Mouse (Mus musculus): ENCODE results near the gene Zcchc12. TPM values are rescaled to one million over a fixed set of nuclear protein-coding genes. Genes with fewer than 3 reads are reported as not detected.
A peak's percentile ranks its signal among the peaks of the same experiment; 100 is the strongest.

Zcchc12 gene
- polyA plus RNA-seq (2015; fragmentation: Nextera tagmentation; extraction: Ambion mirVana) = 2.0 and 2.5 TPM in 2 replicates

GRCm38 (mm10) chrX:36195736-36196525 is at the start of gene Zcchc12:
Zcchc12 (plus strand) TSS chrX:36195904.
- Histone ChIP-seq H3K9me3 (no peaks in the 10 kb centered on the region), H3K4me3 (peak within 1 kb of the TSS; percentile 12; the same call in 1 of the 2 replicates), H3K36me3 (no peaks in the 10 kb centered on the region), H3K4me2 (peak within 1 kb of the TSS; percentile 45), H3K27ac (no peak within 1 kb of the TSS), H3K4me1 (no peaks in the 10 kb centered on the region), H3K9ac (no peak within 1 kb of the TSS), H3K27me3 (no peaks in the 10 kb centered on the region)
- ATAC-seq (ENCODE audit: borderline replicate concordance, extremely low read depth, low FRiP score, low TSS enrichment) = peak; percentile 52
- 24% methylated on average over 26 of the region's 28 CpGs for WGBS

GRCm38 (mm10) chrX:36146746-36147145 is 49.0 kb upstream of the Zcchc12 start:
- H3K9me3 ChIP-seq = no peaks in the 10 kb centered on the region
- H3K27ac ChIP-seq = no peak overlapping the region
- ATAC-seq (ENCODE audit: borderline replicate concordance, extremely low read depth, low FRiP score, low TSS enrichment) = no peak
- H3K27me3 ChIP-seq = no peaks in the 10 kb centered on the region
- H3K4me2 ChIP-seq = no peak overlapping the region
- WGBS = 36% methylated on average over 4 of the region's 4 CpGs
- H3K9ac ChIP-seq = no peak overlapping the region
- no peaks in the 10 kb centered on the region for H3K36me3 ChIP-seq
- H3K4me1 ChIP-seq = no peaks in the 10 kb centered on the region
- H3K4me3 ChIP-seq = no peak overlapping the region

- no peaks in the 10 kb centered on the region for H3K9me3 ChIP-seq
- no peaks in the 10 kb centered on the region for H3K36me3 ChIP-seq
- no peak overlapping the region for H3K27ac ChIP-seq
- no peak for ATAC-seq (ENCODE audit: borderline replicate concordance, extremely low read depth, low FRiP score, low TSS enrichment)
- no peaks in the 10 kb centered on the region for H3K27me3 ChIP-seq
- no peak overlapping the region for H3K4me2 ChIP-seq
- no peaks in the 10 kb centered on the region for H3K4me1 ChIP-seq
- H3K9ac ChIP-seq = no peak overlapping the region
- H3K4me3 ChIP-seq = no peak overlapping the region
These were observed 45.6 kb upstream of the Zcchc12 start for GRCm38 (mm10) chrX:36150100-36150499.

GRCm38 (mm10) chrX:36156677-36157076 is 39.0 kb upstream of the Zcchc12 start:
- Histone ChIP-seq H3K27ac (no peak overlapping the region), H3K9ac (no peak overlapping the region), H3K36me3 (no peaks in the 10 kb centered on the region), H3K9me3 (no peaks in the 10 kb centered on the region), H3K27me3 (no peaks in the 10 kb centered on the region), H3K4me2 (no peak overlapping the region), H3K4me3 (no peak overlapping the region), H3K4me1 (no peaks in the 10 kb centered on the region)
- ATAC-seq (ENCODE audit: borderline replicate concordance, extremely low read depth, low FRiP score, low TSS enrichment) = no peak
- WGBS = 68% methylated on average over 2 of the region's 2 CpGs

- H3K36me3 ChIP-seq = no peaks in the 10 kb centered on the region
- H3K9ac ChIP-seq = no peak overlapping the region
- H3K4me3 ChIP-seq = no peak overlapping the region
- H3K27ac ChIP-seq = no peak overlapping the region
- no peaks in the 10 kb centered on the region for H3K27me3 ChIP-seq
- no peak for ATAC-seq (ENCODE audit: borderline replicate concordance, extremely low read depth, low FRiP score, low TSS enrichment)
- H3K9me3 ChIP-seq = no peaks in the 10 kb centered on the region
- 26% methylated on average over 4 of the region's 4 CpGs for WGBS
- H3K4me1 ChIP-seq = no peaks in the 10 kb centered on the region
- H3K4me2 ChIP-seq = no peak overlapping the region
These were observed 34.1 kb upstream of the Zcchc12 start for GRCm38 (mm10) chrX:36161567-36161966.

GRCm38 (mm10) chrX:36183625-36184024 is 12.1 kb upstream of the Zcchc12 start:
- H3K27ac ChIP-seq = no peak overlapping the region
- no peak overlapping the region for H3K9ac ChIP-seq
- H3K36me3 ChIP-seq = no peaks in the 10 kb centered on the region
- H3K27me3 ChIP-seq = no peaks in the 10 kb centered on the region
- H3K9me3 ChIP-seq = no peaks in the 10 kb centered on the region
- no peaks in the 10 kb centered on the region for H3K4me1 ChIP-seq
- H3K4me3 ChIP-seq = no peak overlapping the region
- no peak for ATAC-seq (ENCODE audit: borderline replicate concordance, extremely low read depth, low FRiP score, low TSS enrichment)
- no peak overlapping the region for H3K4me2 ChIP-seq

- no peak overlapping the region for H3K9ac ChIP-seq
- ATAC-seq (ENCODE audit: borderline replicate concordance, extremely low read depth, low FRiP score, low TSS enrichment) = no peak
- H3K27ac ChIP-seq = no peak overlapping the region
- H3K4me1 ChIP-seq = no peaks in the 10 kb centered on the region
- no peaks in the 10 kb centered on the region for H3K27me3 ChIP-seq
- H3K4me2 ChIP-seq = no peak overlapping the region
- no peaks in the 10 kb centered on the region for H3K36me3 ChIP-seq
- 64% methylated on average over 5 of the region's 5 CpGs for WGBS
- H3K4me3 ChIP-seq = no peak overlapping the region
- H3K9me3 ChIP-seq = no peaks in the 10 kb centered on the region
These were observed 9.7 kb upstream of the Zcchc12 start for GRCm38 (mm10) chrX:36186036-36186435.

GRCm38 (mm10) chrX:36186443-36186842 is 9.3 kb upstream of the Zcchc12 start:
- WGBS = 42% methylated on average over 6 of the region's 6 CpGs
- H3K36me3 ChIP-seq = no peaks in the 10 kb centered on the region

GRCm38 (mm10) chrX:36193951-36194350 is 1.8 kb upstream of the Zcchc12 start:
- no peaks in the 10 kb centered on the region for H3K9me3 ChIP-seq
- H3K4me3 ChIP-seq = no peak overlapping the region
- H3K36me3 ChIP-seq = no peaks in the 10 kb centered on the region
- H3K4me1 ChIP-seq = no peaks in the 10 kb centered on the region
- H3K4me2 ChIP-seq = no peak overlapping the region
- H3K27ac ChIP-seq = no peak overlapping the region
- ATAC-seq (ENCODE audit: borderline replicate concordance, extremely low read depth, low FRiP score, low TSS enrichment) = no peak
- no peaks in the 10 kb centered on the region for H3K27me3 ChIP-seq
- no peak overlapping the region for H3K9ac ChIP-seq
- 19% methylated on average over 6 of the region's 6 CpGs for WGBS

More at GRCm38 (mm10) chrX:36186443-36186842, 9.3 kb upstream of the Zcchc12 start:
- no peak for ATAC-seq (ENCODE audit: borderline replicate concordance, extremely low read depth, low FRiP score, low TSS enrichment)
- H3K9ac ChIP-seq = no peak overlapping the region
- no peak overlapping the region for H3K4me2 ChIP-seq
- H3K27me3 ChIP-seq = no peaks in the 10 kb centered on the region
- no peak overlapping the region for H3K27ac ChIP-seq
- no peak overlapping the region for H3K4me3 ChIP-seq
- H3K4me1 ChIP-seq = no peaks in the 10 kb centered on the region
- H3K9me3 ChIP-seq = no peaks in the 10 kb centered on the region

GRCm38 (mm10) chrX:36209554-36209953 is 13.8 kb downstream of the Zcchc12 start:
- no peaks in the 10 kb centered on the region for H3K9me3 ChIP-seq
- H3K9ac ChIP-seq = no peak overlapping the region
- no peaks in the 10 kb centered on the region for H3K36me3 ChIP-seq
- 58% methylated on average over 2 of the region's 2 CpGs for WGBS
- no peak overlapping the region for H3K27ac ChIP-seq
- no peak for ATAC-seq (ENCODE audit: borderline replicate concordance, extremely low read depth, low FRiP score, low TSS enrichment)
- H3K4me3 ChIP-seq = no peak overlapping the region
- H3K4me1 ChIP-seq = no peaks in the 10 kb centered on the region
- no peak overlapping the region for H3K4me2 ChIP-seq
- no peaks in the 10 kb centered on the region for H3K27me3 ChIP-seq

GRCm38 (mm10) chrX:36211216-36211615 is 15.5 kb downstream of the Zcchc12 start:
- Histone ChIP-seq H3K4me3 (no peak overlapping the region), H3K36me3 (no peaks in the 10 kb centered on the region), H3K4me2 (no peak overlapping the region), H3K4me1 (no peaks in the 10 kb centered on the region), H3K9me3 (no peaks in the 10 kb centered on the region), H3K27ac (no peak overlapping the region), H3K9ac (no peak overlapping the region), H3K27me3 (no peaks in the 10 kb centered on the region)
- no peak for ATAC-seq (ENCODE audit: borderline replicate concordance, extremely low read depth, low FRiP score, low TSS enrichment)
- WGBS = 57% methylated on average over 3 of the region's 3 CpGs

GRCm38 (mm10) chrX:36221366-36221765 is 25.7 kb downstream of the Zcchc12 start:
- Histone ChIP-seq H3K4me3 (no peak overlapping the region), H3K9me3 (no peaks in the 10 kb centered on the region), H3K27ac (no peak overlapping the region), H3K36me3 (no peaks in the 10 kb centered on the region), H3K9ac (no peak overlapping the region), H3K4me2 (no peak overlapping the region), H3K4me1 (no peaks in the 10 kb centered on the region), H3K27me3 (no peaks in the 10 kb centered on the region)
- WGBS = 36% methylated on average over 2 of the region's 2 CpGs
- ATAC-seq (ENCODE audit: borderline replicate concordance, extremely low read depth, low FRiP score, low TSS enrichment) = no peak
